Mouse (Mus musculus) adrenal gland, postnatal 4 days (tissue): ENCODE measurements around the gene Zfp280d. TPM values are rescaled to one million over a fixed set of nuclear protein-coding genes. Genes with fewer than 3 reads are reported as not detected.

ENCODE experiments used
- total RNA-seq, 2 experiments: library from RNA; stranded (reverse); gene quantifications; 2 replicates each; pipeline ENCODE4 v1.2.3; 2021

Zfp280d gene
- total RNA-seq, 2 experiments from 2014 or later: 75.7 to 78.2 TPM

Other genes starting within 250 kb of the Zfp280d start
- gene Tcf12, start 163.0 kb upstream of the Zfp280d start, total RNA-seq: 100 to 1,000 TPM; 120 TPM
- 1 to 10 TPM; 4.7 to 5.0 TPM for gene Mns1, start 163.2 kb downstream of the Zfp280d start, total RNA-seq
- gene Tex9, start 217.4 kb downstream of the Zfp280d start, total RNA-seq: 10 to 100 TPM; 18.2 to 18.5 TPM